Mouse (Mus musculus) megakaryocyte, embryonic 14.5 days (primary cell): Measurements from ENCODE around the gene Zfp451.

Experiments
- FLI1 ChIP-seq: IDR thresholded peaks from 2 replicates; pipeline ENCODE4 v1.6.1; 2012; ENCODE audit warnings: low read length, inconsistent platforms, mixed read lengths
- GATA1 ChIP-seq: IDR thresholded peaks from 3 replicates; pipeline ENCODE4 v1.6.1; 2012; ENCODE audit warnings: mixed read lengths, low read length, inconsistent platforms, borderline replicate concordance

- TF ChIP-seq GATA1 (no peak), FLI1 (no peak)
These were observed 89.9 kb downstream of the Zfp451 start for GRCm38 (mm10) chr1:33724516-33724915.
